Mouse (Mus musculus): Measurements from ENCODE around the gene Olfr98. TPM values are rescaled to one million over a fixed set of nuclear protein-coding genes. Genes with fewer than 3 reads are reported as not detected.
"Not testable (repeated sequence)": the region's sequence is repeated elsewhere in the genome, so short reads cannot be mapped to it uniquely, and the experiment has no call there.

The Olfr98 gene
- not detected in 2 replicates for total RNA-seq (2021)
- long read RNA-seq, result 0 reads

DNA sequence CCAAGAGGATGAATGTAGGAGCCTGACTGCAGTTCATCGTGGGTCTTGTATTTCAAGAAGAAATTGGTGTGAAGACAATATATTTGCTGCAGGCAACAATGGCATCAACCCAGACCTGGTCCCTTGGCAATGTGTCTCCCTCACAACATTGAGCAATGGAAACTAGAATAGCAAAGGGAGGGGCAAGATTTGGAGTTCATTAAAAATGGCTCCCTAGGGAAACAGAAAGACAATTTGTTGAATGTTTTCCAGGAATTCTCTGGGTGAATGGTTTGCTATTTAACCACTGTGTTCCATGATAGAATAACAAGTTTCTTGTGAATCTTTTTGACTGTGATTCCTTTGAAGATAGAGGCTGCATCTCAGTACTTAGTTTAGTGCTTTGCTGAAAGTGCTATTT lies at the start of gene Olfr98:
Olfr98 (minus strand) TSS at position 124 of the 400 bp plus-strand sequence.
- DNase-seq, result no peak

DNA sequence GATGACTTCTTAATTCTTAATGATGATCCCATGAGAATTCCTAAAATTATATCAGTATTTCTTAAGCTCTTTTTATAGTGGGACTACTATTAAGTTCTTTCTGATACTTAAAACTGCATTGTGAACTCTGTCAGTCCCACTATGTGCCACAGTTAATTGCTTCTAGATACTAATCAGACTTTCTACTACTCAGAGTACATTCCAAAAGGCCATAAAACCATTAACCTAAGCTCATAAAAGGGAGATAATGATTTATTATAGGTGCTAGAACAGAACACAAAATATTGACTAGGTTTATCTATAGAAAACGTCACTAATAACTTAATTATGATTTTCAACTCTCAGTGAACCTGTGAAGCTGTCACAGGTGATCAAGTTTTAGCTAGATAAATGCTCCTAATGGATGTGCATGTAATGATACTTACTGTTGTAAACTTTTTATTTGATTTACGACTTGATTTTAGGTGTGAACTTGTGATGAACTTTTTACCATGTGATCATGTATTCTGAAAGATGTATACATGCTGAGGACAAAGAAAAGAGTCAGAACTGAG lies 46.7 kb upstream of the Olfr98 start:
- no peak for DNase-seq

DNA sequence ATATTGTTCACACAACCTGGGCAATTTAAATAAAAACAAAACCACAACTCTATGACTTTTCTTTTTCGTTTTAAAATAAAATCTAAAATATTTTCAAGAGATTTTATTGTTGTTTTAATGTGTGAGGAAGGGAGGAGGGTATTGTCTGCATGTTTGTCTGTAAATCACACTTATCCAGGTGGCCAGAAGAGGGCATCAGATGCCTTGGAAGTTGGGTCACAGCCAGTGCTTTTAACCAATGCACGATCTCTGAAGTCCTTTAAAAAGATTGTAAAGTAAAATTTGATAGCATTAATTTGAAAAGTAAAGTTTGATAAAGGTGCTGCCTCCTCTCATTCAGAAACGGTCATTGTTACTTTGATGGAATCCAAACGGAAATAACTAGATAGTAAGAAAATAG lies 44.9 kb upstream of the Olfr98 start:
- no peak for DNase-seq

DNA sequence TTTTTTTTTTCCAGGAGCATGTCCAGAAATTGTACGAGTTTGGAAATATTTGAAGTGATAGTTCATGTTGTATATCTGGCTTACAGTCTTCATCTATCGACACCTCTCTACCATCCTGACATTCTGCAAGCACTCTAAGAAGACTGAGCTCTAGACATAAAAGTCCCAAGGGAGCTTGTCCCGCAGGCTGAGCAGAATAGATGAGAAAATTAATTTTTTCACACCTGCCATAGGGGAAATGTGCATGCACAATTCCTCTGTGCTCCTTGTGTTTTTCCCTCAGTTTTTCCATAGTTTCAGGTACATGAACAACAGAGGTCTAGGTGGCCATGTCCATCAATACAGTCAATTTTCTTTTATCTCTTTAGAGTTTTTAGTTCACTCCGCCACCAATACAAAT lies 40.7 kb upstream of the Olfr98 start, which contains the start of gene Olfr101:
Olfr101 (minus strand) TSS at position 101 of the 400 bp plus-strand sequence.
- DNase-seq, result no peak

DNA sequence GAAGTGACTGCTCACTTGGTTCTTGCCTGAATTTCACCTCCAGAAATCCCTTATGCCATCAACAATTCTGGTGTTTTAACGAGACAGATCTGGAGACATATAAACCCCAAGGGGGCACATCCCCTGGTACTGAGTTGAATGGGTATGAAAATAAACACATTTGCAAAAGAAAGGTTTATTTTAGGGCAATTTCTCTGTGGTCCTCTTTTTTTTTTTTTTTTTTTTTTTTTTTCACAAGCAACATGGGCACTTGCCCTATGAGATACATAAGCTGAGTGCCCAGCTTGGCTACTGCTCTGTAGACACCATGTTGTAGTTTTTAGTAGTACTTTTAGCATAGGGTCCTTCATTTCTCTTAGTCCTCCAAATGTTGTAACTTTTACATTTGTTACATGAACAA lies 19.8 kb upstream of the Olfr98 start, which contains the start of gene Olfr99:
Olfr99 (minus strand) TSS at position 101 of the 400 bp plus-strand sequence.
- no peak for DNase-seq

DNA sequence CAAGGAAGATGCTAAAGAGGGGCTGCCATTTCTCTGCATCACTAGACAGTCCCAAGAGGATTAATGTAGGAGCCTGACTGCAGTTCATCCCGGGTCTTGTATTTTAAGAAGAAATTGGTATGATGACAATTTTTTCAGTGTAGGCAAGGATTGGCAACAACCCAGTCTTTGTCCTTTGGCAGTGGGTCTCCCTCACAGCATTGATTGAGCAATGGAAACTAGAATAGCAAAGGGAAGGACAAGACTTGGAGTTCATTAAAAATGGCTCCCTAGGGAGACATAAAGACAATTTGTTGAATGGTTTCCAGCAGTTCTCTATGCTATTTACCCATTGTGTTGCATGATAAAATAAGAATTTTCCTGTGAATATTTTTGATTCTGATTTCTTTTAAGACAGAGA lies 16.8 kb upstream of the Olfr98 start:
- DNase-seq, result no peak

DNA sequence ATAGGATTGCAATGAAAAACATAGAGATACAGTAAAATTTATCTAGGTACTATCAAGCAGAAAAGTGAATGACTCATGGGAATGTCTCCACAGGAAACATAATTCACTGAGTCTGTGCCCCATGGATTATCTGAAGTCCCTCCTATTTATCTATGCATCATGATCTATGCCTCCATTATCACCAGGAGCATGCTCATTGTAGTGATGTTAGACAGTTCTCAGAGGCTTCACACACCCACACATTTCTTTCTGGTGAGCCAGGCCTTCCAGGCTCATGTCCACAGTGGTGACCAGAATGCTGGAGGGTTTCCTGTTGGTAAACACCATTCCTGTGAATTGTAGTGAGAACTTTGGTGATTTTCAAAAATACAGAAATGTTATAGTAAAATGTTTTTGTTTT lies 13.0 kb upstream of the Olfr98 start:
- no peak for DNase-seq

DNA sequence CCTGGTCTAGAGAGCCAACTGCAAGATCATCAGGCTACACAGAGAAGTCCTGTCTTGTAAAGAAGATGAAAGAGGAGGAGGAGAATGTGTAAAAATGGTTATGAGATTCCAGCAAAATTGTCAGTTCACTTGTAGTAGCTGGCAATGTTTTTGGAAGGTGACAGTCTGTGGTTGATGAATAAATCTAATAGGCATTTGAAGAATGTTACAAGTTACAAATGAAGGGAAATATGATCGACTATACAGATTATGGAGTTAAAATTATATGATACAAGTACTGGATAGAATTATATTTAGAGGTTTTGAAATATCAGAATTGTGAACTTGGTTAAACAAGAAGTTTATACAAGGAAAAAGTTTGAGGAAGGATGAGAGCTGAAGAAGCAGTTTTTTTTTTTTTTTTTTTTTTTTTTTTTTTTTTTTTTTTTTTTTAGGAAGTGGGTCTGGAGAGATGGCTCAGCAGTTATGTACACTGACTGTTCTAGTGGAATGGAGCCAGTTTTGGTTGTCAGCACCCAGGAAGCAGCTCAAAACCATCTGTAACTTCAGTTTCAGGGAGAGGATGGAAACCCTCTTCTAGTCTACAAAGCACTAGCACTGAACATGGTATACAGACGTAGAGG lies 12.2 kb upstream of the Olfr98 start:
- DNase-seq, result no peak

DNA sequence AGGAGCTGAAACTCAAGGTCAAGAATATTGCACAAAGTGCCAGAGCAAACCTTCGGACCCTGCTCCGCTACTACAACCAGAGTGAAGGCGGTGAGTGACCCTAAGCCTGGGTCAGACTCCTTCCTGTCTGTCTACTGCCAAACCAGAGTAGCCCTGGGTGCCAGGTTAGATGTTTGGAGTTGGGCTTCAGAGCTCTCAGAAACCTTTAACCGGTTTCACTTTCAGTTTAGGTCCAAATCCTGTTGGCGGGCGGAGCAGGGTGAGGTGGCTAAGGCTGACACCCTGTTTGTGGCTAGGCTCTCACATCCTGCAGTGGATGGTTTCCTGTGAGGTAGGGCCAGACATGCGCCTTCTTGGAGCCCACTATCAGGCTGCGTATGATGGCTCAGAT lies 7.1 kb upstream of the Olfr98 start:
- peak; percentile 47 for DNase-seq

DNA sequence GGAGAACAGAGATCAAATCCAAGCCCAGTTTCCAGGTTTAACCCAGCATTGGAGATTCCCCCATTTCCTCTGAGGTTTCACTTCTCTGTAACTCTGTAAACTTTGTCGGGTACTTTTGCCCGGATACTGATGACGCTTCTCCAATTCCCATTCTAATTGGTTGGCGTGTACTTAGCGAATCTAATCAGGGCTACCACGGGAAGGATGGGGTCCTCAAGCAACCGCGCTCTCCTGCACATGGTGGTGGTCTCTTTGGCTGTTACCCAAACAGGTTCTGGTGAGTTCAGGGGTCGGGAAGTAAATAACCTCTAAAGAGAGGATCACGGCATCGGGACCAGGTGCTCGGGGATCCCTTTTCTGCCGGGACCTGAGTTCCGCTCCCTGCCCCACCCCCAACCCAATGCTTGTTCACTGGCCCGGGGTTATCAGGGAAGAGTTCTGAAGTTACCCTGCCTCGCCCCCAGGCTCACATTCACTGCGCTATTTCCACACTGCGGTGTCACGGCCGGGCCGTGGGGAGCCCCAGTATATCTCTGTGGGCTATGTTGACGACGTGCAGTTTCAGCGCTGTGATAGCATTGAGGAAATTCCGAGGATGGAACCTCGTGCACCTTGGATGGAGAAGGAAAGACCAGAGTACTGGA lies 6.6 kb upstream of the Olfr98 start, which contains the start of gene H2-M3:
H2-M3 (plus strand) TSS at position 163 of the 644 bp plus-strand sequence.
- peak; percentile 80 for DNase-seq

DNA sequence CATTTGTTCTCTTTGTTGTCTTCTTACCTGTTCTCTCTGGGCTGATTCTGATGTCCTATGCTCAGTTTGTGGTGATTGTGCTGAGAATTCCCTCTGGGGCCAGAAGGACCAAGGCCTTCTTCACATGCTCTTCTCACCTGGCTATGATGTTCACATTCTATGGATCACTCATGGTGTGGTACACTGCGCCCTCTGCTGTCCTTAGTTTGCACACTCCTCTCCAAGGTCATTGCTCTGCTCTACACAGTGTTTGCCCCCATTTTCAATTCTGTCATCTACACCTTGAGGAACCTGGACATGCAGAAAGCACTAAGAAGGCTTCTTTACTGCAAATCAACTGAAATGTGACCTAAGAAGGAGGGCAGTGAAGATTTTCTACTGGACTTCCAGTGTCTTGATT lies 13.0 kb downstream of the Olfr98 start:
- peak; percentile 15 for DNase-seq

DNA sequence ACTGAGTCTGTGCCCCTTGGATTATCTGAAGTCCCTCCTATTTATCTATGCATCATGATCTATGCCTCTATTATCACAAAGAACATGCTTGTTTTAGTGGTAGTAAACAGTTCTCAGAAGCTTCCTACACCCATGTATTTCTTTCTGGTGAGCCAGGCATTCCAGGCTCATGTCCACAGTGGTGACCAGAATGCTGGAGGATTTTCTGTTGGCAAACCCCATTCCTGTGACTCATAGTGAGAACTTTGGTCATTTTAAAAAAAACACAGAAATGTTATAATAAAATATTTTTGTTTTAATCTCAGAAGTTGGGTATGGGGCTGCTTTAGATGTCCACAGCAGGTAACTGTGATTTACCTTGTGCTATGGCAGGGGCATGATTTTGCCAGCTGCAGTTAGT lies 14.1 kb downstream of the Olfr98 start:
- no peak for DNase-seq

DNA sequence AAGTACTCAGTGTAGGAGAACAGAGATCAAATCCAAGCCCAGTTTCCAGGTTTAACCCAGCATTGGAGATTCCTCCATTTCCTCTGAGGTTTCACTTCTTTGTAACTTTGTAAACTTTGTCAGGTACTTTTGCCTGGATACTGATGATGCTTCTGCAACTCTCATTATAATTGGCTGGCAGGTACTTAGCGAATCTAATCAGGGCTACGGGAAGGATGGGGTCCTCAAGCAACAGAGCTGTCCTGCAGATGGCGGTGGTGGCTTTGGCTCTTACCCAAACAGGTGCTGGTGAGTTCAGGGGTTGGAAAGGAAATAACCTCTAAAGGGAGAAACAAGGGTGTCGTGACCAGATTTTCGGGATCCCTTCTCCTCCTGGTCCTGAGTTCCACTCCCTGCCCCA lies 16.8 kb downstream of the Olfr98 start:
- no peak for DNase-seq

DNA sequence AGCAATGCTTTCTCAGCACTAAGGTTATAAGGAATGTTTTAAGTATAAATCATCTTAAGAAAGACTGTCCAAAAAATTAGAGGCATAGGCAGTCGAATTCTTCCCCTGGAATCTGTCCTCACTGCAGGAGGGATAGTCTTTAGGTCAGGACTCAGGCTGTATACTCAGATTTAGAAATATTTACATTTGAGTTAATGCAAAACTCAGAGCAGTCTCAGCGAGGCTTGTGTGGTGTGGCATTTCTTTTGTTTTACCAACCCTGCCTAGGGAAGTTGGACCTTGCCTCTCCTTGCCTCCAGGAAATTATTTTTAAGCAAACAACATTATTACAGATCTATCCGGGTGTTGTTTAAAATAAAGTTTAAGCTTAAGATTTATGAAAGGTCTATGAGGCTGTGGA lies 21.4 kb downstream of the Olfr98 start:
- DNase-seq, result no peak

DNA sequence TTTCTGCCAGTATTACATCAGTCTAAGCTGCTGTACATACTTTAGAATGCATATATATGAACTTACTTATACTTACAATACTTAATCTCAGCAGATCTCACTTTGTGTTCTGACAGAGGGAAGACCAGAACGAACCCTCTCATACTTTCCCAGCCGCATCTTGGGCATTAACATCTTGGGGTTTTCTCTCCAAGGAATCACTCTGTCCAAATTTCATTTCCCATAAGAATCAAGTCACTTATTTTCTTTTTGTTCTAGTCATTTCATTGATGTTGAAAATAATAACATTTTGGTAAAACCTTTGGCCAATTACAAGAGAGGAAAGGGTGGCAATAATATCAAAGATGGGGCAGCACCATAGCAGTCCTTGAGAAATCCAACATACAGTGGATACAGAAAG lies 26.3 kb downstream of the Olfr98 start, which contains the start of gene Olfr97:
Olfr97 (minus strand) TSS at position 101 of the 400 bp plus-strand sequence.
- DNase-seq, result not testable (repeated sequence)

DNA sequence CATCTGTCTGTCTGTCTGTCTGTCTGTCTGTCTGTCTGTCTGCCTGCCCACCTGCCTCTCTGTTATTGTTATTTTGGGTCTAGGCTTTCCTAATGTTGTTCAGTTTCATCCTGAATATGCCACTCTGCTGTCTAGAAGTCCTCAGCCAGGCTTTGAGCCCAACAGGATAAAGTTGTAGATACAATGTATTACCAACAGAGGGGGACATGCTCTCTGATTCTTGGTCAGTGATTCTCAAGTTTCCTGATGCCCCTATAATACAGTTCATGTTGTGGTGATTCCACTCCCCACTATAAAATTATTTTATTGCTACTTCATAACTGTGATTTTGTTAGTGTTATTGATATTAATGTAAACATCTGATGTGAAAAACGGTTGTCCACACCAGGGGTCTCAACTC lies 41.7 kb downstream of the Olfr98 start:
- no peak for DNase-seq

DNA sequence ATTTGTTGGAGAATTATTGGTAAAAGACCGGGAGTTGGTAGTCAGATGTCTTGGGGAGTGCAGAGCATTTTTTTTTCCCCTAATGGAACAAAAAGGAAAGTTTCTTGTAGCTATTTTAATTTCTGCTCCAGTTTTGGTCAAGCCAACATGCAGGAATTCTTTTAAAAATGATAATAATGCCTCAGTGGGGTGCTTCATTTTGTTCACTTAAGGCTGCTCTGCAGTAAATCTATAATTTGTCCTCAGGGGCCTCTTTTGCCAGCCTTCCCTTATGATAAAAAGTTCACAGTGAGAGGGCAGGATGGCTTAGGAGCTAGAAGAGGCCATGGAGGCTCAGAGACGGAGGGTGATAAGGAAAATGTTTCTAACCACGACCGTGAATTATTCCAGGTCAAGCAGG lies 43.7 kb downstream of the Olfr98 start, which contains the start of gene Olfr96:
Olfr96 (plus strand) TSS at position 301 of the 400 bp plus-strand sequence.
- DNase-seq, result no peak

DNA sequence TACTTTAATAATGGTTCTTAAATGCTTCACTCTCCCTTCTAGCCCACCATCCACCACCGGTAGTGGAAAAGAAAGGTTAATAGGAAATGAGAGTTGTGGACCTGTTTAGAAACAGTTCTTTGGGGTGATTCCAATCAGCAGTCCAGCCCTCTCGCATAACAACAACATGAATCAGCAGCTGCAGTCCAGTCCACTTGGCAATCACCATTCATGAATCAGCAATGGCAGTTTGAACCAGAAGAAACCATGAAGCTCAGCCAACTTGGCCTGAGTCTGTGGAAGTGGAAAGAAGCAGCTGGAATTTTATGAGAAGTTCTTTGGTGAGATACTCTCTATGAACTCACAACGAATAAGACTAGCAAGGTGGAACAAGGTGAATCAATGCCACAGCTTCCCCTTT lies 45.1 kb downstream of the Olfr98 start:
- DNase-seq, result no peak

DNA sequence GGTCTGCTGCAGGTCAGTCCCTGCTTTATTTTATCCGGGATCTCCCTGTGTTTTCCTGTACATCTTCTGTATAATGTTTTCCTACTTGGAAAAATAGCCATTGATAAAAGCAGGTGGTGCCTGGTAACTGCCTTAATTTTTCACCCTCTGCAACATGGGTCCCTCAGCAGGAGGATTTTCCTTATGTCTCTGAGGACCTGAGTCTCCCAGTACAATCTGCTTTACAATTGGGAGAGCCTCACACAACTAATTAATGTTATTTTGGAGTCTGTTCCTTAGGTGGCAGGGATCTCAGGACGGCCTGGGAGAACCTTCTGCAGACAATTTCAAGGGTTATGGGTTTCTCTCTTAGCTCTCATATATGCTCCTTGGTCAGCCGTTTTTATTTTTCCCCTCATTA lies 50.5 kb downstream of the Olfr98 start, which contains the start of gene Olfr95:
Olfr95 (minus strand) TSS at position 101 of the 400 bp plus-strand sequence.
- DNase-seq, result no peak

Data from adrenal gland, postnatal 25 days (tissue).